Mouse (Mus musculus): ENCODE data around the gene Cpsf6. TPM values are rescaled to one million over a fixed set of nuclear protein-coding genes. Genes with fewer than 3 reads are reported as not detected.

Gene Cpsf6
- polyA plus RNA-seq, 1 experiment, result 26.9 TPM

DNA sequence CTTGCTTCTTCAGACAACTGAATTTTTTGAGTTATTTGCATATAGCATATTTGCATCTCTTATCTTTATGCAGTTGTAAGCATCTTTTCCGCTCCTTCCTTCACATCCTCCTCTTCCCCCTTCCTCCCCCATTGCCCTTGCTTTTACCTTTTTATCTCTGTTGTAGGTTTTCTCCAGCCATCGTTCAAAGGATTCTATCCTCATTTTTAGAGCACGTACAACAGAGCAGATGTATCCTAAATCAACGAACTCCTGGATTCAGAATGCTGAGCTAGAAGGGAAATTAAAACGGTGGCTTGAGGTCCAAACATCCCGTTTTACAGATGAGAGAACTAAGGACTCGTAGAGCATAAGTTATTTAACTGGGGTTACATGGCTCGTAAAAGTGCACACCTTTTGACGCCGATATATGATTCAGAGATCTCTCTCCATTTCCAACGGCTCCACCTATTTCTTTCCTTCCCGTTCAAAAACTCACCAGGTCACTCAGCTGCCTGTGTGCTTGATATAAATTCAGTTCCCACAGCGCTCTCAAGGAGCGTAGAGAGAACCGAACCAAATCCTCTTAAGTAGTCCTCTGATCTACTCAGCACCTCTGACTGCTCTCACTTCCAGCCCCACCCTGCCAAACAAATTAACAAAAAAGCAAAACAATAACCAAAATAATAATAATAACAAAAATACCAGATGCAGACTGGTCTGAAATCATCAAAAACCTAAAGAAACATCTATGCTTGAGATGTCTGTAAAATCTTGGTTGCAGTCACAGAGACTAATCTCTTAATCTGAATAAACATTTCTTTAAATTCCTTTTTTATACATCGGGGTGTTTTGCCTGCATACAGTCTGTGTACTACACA lies 2.2 kb downstream of the Cpsf6 start:
- no peaks in the 10 kb centered on the region for H3K36me3 ChIP-seq (ENCODE audit: control insufficient read depth, insufficient read depth, low read length)
- TF ChIP-seq CTCF (conservative IDR thresholded peaks at IDR 0.05; ENCODE audit: insufficient read depth, insufficient read length, low read depth, low read length) (no peak), POLR2A (IDR thresholded peaks at IDR 0.05; ENCODE audit: low read depth, low read length) (no peak)
- no peak overlapping the region; the same call in 1 of the 2 replicates for H3K4me3 ChIP-seq (ENCODE audit: insufficient read depth, low read depth, low read length)
- no peak overlapping the region for H3K27ac ChIP-seq (ENCODE audit: insufficient read depth, low read depth, low read length)
- 27% methylated on average over 16 of the region's 16 CpGs for WGBS
- no peaks in the 10 kb centered on the region for H3K27me3 ChIP-seq (replicated peaks; ENCODE audit: control insufficient read depth, insufficient read depth, low read length)
- H3K4me1 ChIP-seq (ENCODE audit: control insufficient read depth, insufficient read depth, low read length), result peaks cover 6% of the 10 kb centered on the region; the same call in 1 of the 2 replicates
- DNase-seq, result no peak

DNA sequence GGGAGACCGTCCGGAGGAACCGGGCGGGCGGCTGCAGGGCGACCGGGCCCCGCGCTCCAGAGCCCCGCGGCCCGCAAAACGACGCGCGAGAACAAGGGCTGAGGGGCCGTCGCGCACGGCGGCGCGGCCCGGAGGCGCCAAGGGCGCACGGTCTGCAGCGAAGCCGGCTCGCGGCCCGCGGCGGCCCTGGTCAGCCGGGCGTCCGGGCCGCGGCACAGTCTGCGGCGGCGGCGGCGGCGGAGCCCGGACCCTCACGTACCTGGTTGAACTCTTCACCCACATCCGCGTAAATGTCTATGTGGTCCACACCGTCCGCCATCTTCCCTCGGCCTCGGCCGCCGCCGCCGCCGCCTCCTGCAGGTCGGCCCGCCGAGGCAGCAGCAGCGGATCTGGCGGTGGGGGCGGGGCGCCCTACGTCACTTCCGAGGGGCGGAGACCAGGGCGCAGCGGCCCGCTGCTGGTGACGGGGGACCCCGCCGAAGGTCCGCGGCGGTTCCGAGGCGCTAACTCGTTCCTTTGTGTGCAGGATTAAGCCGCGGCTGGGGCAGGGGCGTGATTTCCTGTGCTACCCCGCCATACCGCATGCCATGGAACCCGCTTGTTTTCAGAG lies 3.1 kb downstream of the Cpsf6 start:
- peak overlapping the region; percentile 69 for H3K27ac ChIP-seq (ENCODE audit: insufficient read depth, low read depth, low read length)
- WGBS, result under 1% methylated on average over 86 of the region's 86 CpGs
- no peak for TF ChIP-seq CTCF (conservative IDR thresholded peaks at IDR 0.05; ENCODE audit: insufficient read depth, insufficient read length, low read depth, low read length)
- TF ChIP-seq POLR2A (IDR thresholded peaks at IDR 0.05; ENCODE audit: low read depth, low read length), result peak; percentile 80

GRCm38 (mm10) chr10:117375841-117376579 lies 3.8 kb downstream of the Cpsf6 start:
- Histone ChIP-seq H3K36me3 (ENCODE audit: control insufficient read depth, insufficient read depth, low read length) (no peaks in the 10 kb centered on the region), H3K4me1 (ENCODE audit: control insufficient read depth, insufficient read depth, low read length) (peaks cover 6% of the 10 kb centered on the region; the same call in 1 of the 2 replicates), H3K4me3 (ENCODE audit: insufficient read depth, low read depth, low read length) (peak overlapping the region; percentile 93), H3K27ac (ENCODE audit: insufficient read depth, low read depth, low read length) (peak overlapping the region; percentile 74), H3K27me3 (replicated peaks; ENCODE audit: control insufficient read depth, insufficient read depth, low read length) (no peaks in the 10 kb centered on the region)
- under 1% methylated on average over 73 of the region's 74 CpGs for WGBS
- DNase-seq, result peak; percentile 54
- TF ChIP-seq POLR2A (IDR thresholded peaks at IDR 0.05; ENCODE audit: low read depth, low read length) (no peak), CTCF (conservative IDR thresholded peaks at IDR 0.05; ENCODE audit: insufficient read depth, insufficient read length, low read depth, low read length) (no peak)

More for the DNA sequence above, 3.1 kb downstream of the Cpsf6 start:
- Histone ChIP-seq H3K27me3 (replicated peaks; ENCODE audit: control insufficient read depth, insufficient read depth, low read length) (no peaks in the 10 kb centered on the region), H3K4me1 (ENCODE audit: control insufficient read depth, insufficient read depth, low read length) (peaks cover 6% of the 10 kb centered on the region; the same call in 1 of the 2 replicates), H3K4me3 (ENCODE audit: insufficient read depth, low read depth, low read length) (peak overlapping the region; percentile 93), H3K36me3 (ENCODE audit: control insufficient read depth, insufficient read depth, low read length) (no peaks in the 10 kb centered on the region)
- peak; percentile 95 for DNase-seq

DNA sequence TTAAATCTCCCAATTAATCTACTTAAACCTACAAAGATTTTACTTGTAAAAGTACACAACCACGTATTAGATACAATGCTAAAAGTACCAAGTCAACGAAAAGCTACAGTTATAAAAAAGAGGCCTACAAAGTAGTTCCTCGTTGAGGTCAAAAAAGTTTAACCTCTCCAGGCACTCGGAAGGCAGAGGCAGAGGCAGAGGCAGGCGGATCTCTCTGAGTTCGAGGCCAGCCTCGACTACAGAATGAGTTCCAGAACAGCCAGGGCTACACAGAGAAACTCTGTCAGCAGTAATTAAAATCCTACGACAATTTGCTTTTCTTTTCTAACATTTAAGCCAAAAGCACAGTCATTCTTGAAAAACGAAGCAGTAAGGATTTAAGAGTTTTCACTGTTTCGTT lies 4.7 kb downstream of the Cpsf6 start:
- no peak for DNase-seq
- Histone ChIP-seq H3K4me1 (ENCODE audit: control insufficient read depth, insufficient read depth, low read length) (peaks cover 6% of the 10 kb centered on the region; the same call in 1 of the 2 replicates), H3K4me3 (ENCODE audit: insufficient read depth, low read depth, low read length) (no peak overlapping the region), H3K27me3 (replicated peaks; ENCODE audit: control insufficient read depth, insufficient read depth, low read length) (no peaks in the 10 kb centered on the region), H3K27ac (ENCODE audit: insufficient read depth, low read depth, low read length) (no peak overlapping the region), H3K36me3 (ENCODE audit: control insufficient read depth, insufficient read depth, low read length) (no peaks in the 10 kb centered on the region)
- 16% methylated on average over 10 of the region's 10 CpGs for WGBS
- TF ChIP-seq CTCF (conservative IDR thresholded peaks at IDR 0.05; ENCODE audit: insufficient read depth, insufficient read length, low read depth, low read length) (no peak), POLR2A (IDR thresholded peaks at IDR 0.05; ENCODE audit: low read depth, low read length) (no peak)

DNA sequence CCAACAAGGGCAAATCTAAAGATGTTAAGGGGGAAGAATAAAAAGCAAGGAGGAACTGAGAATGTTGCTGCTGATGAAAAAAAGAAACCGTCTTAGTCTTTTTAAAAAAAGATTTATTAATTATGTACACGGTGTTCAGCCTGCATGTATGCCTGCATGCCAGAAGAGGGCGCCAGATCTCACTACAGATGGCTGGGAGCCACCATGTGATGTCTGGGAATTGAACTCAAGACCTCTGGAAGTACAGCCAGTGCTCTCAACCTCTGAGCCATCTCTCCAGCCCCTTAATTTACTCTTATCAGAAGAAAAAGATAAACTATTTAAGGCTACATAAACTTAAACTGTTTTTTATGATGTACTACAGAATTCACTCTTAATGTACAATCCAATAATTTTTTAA lies 16.7 kb downstream of the Cpsf6 start:
- Histone ChIP-seq H3K4me3 (ENCODE audit: insufficient read depth, low read depth, low read length) (no peak overlapping the region), H3K27me3 (replicated peaks; ENCODE audit: control insufficient read depth, insufficient read depth, low read length) (no peaks in the 10 kb centered on the region), H3K36me3 (ENCODE audit: control insufficient read depth, insufficient read depth, low read length) (peaks cover 15% of the 10 kb centered on the region), H3K27ac (ENCODE audit: insufficient read depth, low read depth, low read length) (no peak overlapping the region), H3K4me1 (ENCODE audit: control insufficient read depth, insufficient read depth, low read length) (no peaks in the 10 kb centered on the region)
- DNase-seq, result peak; percentile 51
- WGBS, result 11% methylated on average over 3 of the region's 3 CpGs
- TF ChIP-seq CTCF (conservative IDR thresholded peaks at IDR 0.05; ENCODE audit: insufficient read depth, insufficient read length, low read depth, low read length) (peak; percentile 81), POLR2A (IDR thresholded peaks at IDR 0.05; ENCODE audit: low read depth, low read length) (no peak)

DNA sequence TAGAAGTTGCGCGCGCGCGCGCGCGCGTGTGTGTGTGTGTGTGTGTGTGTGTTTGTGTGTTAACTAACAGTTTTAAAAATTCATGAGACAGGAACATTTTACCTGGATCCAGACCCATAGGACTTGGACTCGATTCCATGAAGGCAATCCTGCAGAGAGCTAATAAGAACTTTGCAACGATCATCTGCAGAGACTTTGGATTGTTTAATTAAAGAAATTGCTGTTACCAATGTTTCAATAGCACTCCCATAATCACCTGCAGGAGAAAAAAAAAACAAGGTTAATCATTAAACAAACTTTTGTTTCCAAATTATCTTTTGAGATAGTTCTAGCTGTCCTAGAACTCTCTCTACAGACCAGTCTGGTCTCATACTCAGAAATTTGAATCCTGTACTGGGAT lies 20.9 kb downstream of the Cpsf6 start:
- no peak for TF ChIP-seq POLR2A (IDR thresholded peaks at IDR 0.05; ENCODE audit: low read depth, low read length)
- no peak for TF ChIP-seq CTCF (conservative IDR thresholded peaks at IDR 0.05; ENCODE audit: insufficient read depth, insufficient read length, low read depth, low read length)
- DNase-seq, result no peak
- no peaks in the 10 kb centered on the region for H3K4me1 ChIP-seq (ENCODE audit: control insufficient read depth, insufficient read depth, low read length)
- H3K27me3 ChIP-seq (replicated peaks; ENCODE audit: control insufficient read depth, insufficient read depth, low read length), result no peaks in the 10 kb centered on the region
- no peak overlapping the region for H3K4me3 ChIP-seq (ENCODE audit: insufficient read depth, low read depth, low read length)
- H3K36me3 ChIP-seq (ENCODE audit: control insufficient read depth, insufficient read depth, low read length), result peaks cover 18% of the 10 kb centered on the region
- WGBS, result 86% methylated on average over 11 of the region's 11 CpGs
- H3K27ac ChIP-seq (ENCODE audit: insufficient read depth, low read depth, low read length), result no peak overlapping the region

All from kidney, adult 2 months (tissue).